Comparison of ENCODE assay signal across 7 mouse cellular contexts in genomic region chr15:99294287-99294686, GRCm38 (mm10). TPM values are rescaled to one million over a fixed set of nuclear protein-coding genes. Genes with fewer than 3 reads are reported as not detected.
DNase-seq lines count a peak whose midpoint lies in the region; ATAC-seq and TF ChIP-seq lines count a peak whose summit lies in the region.

No protein-coding gene starts in this region.

- H3K9me3 ChIP-seq in embryonic facial prominence, embryonic 15.5 days (replicated peaks), result no peaks in the 10 kb centered on the region
- no peaks in the 10 kb centered on the region for H3K9me3 ChIP-seq in liver, embryonic 11.5 days (ENCODE audit: control insufficient read depth, low read length)
- H3K9me3 ChIP-seq in stomach, embryonic 16.5 days (replicated peaks; ENCODE audit: control insufficient read depth, low read length), result no peaks in the 10 kb centered on the region

- H3K4me2 ChIP-seq in embryonic facial prominence, embryonic 15.5 days (replicated peaks), result peak overlapping the region; percentile 73
- H3K4me2 ChIP-seq in liver, embryonic 11.5 days, result peak overlapping the region; percentile 80
- peak overlapping the region; percentile 75 for H3K4me2 ChIP-seq in stomach, embryonic 16.5 days (ENCODE audit: low read depth, low read length)

- peaks cover 3% of the 10 kb centered on the region; the same call in 1 of the 2 replicates for H3K4me1 ChIP-seq in thymus, adult 2 months (replicated peaks; ENCODE audit: control insufficient read depth, insufficient read depth, low read length)
- H3K4me1 ChIP-seq in embryonic facial prominence, embryonic 15.5 days, result peaks cover 17% of the 10 kb centered on the region; the same call in 1 of the 2 replicates
- no peaks in the 10 kb centered on the region for H3K4me1 ChIP-seq in liver, embryonic 11.5 days (replicated peaks; ENCODE audit: control insufficient read depth, insufficient read depth, low read length)
- H3K4me1 ChIP-seq in stomach, embryonic 16.5 days (ENCODE audit: control insufficient read depth, insufficient read depth, low read length), result peaks cover 13% of the 10 kb centered on the region

- H3K27me3 ChIP-seq in thymus, adult 2 months (ENCODE audit: control insufficient read depth, insufficient read depth, low read length), result no peaks in the 10 kb centered on the region
- H3K27me3 ChIP-seq in embryonic facial prominence, embryonic 15.5 days, result no peaks in the 10 kb centered on the region
- no peaks in the 10 kb centered on the region for H3K27me3 ChIP-seq in liver, embryonic 11.5 days (replicated peaks; ENCODE audit: control insufficient read depth, insufficient read depth, low read length)
- H3K27me3 ChIP-seq in stomach, embryonic 16.5 days (ENCODE audit: control insufficient read depth, insufficient read depth, low read length), result no peaks in the 10 kb centered on the region

- H3K4me3 ChIP-seq in thymus, adult 2 months (ENCODE audit: control insufficient read depth, insufficient read depth, low read length), result peak overlapping the region; percentile 52
- H3K4me3 ChIP-seq in embryonic facial prominence, embryonic 15.5 days (replicated peaks), result peak overlapping the region; percentile 73
- H3K4me3 ChIP-seq in liver, embryonic 11.5 days (ENCODE audit: low read depth, low read length), result peak overlapping the region; percentile 74
- peak overlapping the region; percentile 76 for H3K4me3 ChIP-seq in stomach, embryonic 16.5 days (replicated peaks; ENCODE audit: low read length)

- H3K9ac ChIP-seq in embryonic facial prominence, embryonic 15.5 days, result peak overlapping the region; percentile 37; the same call in 1 of the 2 replicates
- peak overlapping the region; percentile 75 for H3K9ac ChIP-seq in liver, embryonic 11.5 days (ENCODE audit: low read depth, low read length)
- peak overlapping the region; percentile 83 for H3K9ac ChIP-seq in stomach, embryonic 16.5 days (ENCODE audit: low read length)

- WGBS in thymus, adult 2 months, result under 1% methylated on average over 16 of the region's 16 CpGs
- WGBS in embryonic facial prominence, embryonic 15.5 days, result 21% methylated on average over 16 of the region's 16 CpGs
- 16% methylated on average over 16 of the region's 16 CpGs for WGBS in liver, embryonic 11.5 days
- WGBS in stomach, embryonic 16.5 days, result 13% methylated on average over 16 of the region's 16 CpGs

- DNase-seq in thymus, adult 2 months, result no peak
- no peak for DNase-seq in thymus, adult 18-20 months
- DNase-seq in liver, embryonic 11.5 days (ENCODE audit: low spot score), result no peak
- no peak for DNase-seq in spleen, postnatal 36 days (ENCODE audit: low spot score in 2 of 2)
- no peak for DNase-seq in gastrocnemius, postnatal 10 days

- ATAC-seq in embryonic facial prominence, embryonic 15.5 days (ENCODE audit: insufficient number of reproducible peaks, low FRiP score, low TSS enrichment, low read depth), result no peak
- ATAC-seq in liver, embryonic 11.5 days (replicated peaks; ENCODE audit: low FRiP score), result no peak
- no peak for ATAC-seq in stomach, embryonic 16.5 days (ENCODE audit: insufficient read depth, low FRiP score)

- no peak overlapping the region for H3K27ac ChIP-seq in thymus, adult 2 months (ENCODE audit: control insufficient read depth, insufficient read depth, low read length)
- H3K27ac ChIP-seq in embryonic facial prominence, embryonic 15.5 days (replicated peaks), result peak overlapping the region; percentile 93
- no peak overlapping the region for H3K27ac ChIP-seq in liver, embryonic 11.5 days (ENCODE audit: low read depth, low read length)
- peak overlapping the region; percentile 42; the same call in 1 of the 2 replicates for H3K27ac ChIP-seq in stomach, embryonic 16.5 days (ENCODE audit: low read length)

- TF ChIP-seq CTCF in thymus, adult 2 months (IDR thresholded peaks at IDR 0.05; ENCODE audit: borderline replicate concordance, control insufficient read depth, extremely low read depth, insufficient read depth, low read length, poor library complexity), result no peak

- no peaks in the 10 kb centered on the region for H3K36me3 ChIP-seq in thymus, adult 2 months (ENCODE audit: control insufficient read depth, insufficient read depth, low read length)
- no peaks in the 10 kb centered on the region for H3K36me3 ChIP-seq in embryonic facial prominence, embryonic 15.5 days
- H3K36me3 ChIP-seq in liver, embryonic 11.5 days (ENCODE audit: control insufficient read depth, insufficient read depth, low read length), result no peaks in the 10 kb centered on the region
- no peaks in the 10 kb centered on the region for H3K36me3 ChIP-seq in stomach, embryonic 16.5 days (ENCODE audit: control insufficient read depth, insufficient read depth, low read length)

- no peak for TF ChIP-seq POLR2A in thymus, adult 2 months (IDR thresholded peaks at IDR 0.05; ENCODE audit: control insufficient read depth, extremely low read depth, insufficient read depth, low read length, poor library complexity)

RNA-seq across cellular contexts. Expression of gene Prpf40b, which starts 0.6 kb away (rescaled TPM):
- polyA plus RNA-seq in thymus, adult 2 months (2012; rRNA removed), result 29.3 and 37.0 TPM in 2 replicates
- polyA plus RNA-seq in embryonic facial prominence, embryonic 15.5 days (2015; fragmentation: Nextera tagmentation; extraction: Ambion mirVana), result 57.5 and 64.2 TPM in 2 replicates
- 27.7 and 30.5 TPM in 2 replicates for polyA plus RNA-seq in liver, embryonic 11.5 days (2014; fragmentation: Nextera tagmentation; extraction: Ambion mirVana)
- polyA plus RNA-seq in stomach, embryonic 16.5 days (2015; fragmentation: Nextera tagmentation; extraction: Ambion mirVana), result 42.5 and 44.3 TPM in 2 replicates
- total RNA-seq in gastrocnemius, postnatal 10 days (2021), result 10 to 100 TPM; 23.3 to 28.8 TPM

RNA-seq across cellular contexts. Expression of gene Fam186b, which starts 1.4 kb away (rescaled TPM):
- polyA plus RNA-seq in thymus, adult 2 months (2012; rRNA removed), result 0.04 and 0.11 TPM in 2 replicates
- 0.14 and 0.27 TPM in 2 replicates for polyA plus RNA-seq in embryonic facial prominence, embryonic 15.5 days (2015; fragmentation: Nextera tagmentation; extraction: Ambion mirVana)
- 0.08 and 0.09 TPM in 2 replicates for polyA plus RNA-seq in liver, embryonic 11.5 days (2014; fragmentation: Nextera tagmentation; extraction: Ambion mirVana)
- 0.06 and 0.10 TPM in 2 replicates for polyA plus RNA-seq in stomach, embryonic 16.5 days (2015; fragmentation: Nextera tagmentation; extraction: Ambion mirVana)
- total RNA-seq in gastrocnemius, postnatal 10 days (2021), result not detected

RNA-seq across cellular contexts. Expression of gene Mcrs1, which starts 42.5 kb away (rescaled TPM):
- polyA plus RNA-seq in thymus, adult 2 months (2012; rRNA removed), result 131 and 133 TPM in 2 replicates
- polyA plus RNA-seq in embryonic facial prominence, embryonic 15.5 days (2015; fragmentation: Nextera tagmentation; extraction: Ambion mirVana), result 119 and 125 TPM in 2 replicates
- 113 and 123 TPM in 2 replicates for polyA plus RNA-seq in liver, embryonic 11.5 days (2014; fragmentation: Nextera tagmentation; extraction: Ambion mirVana)
- polyA plus RNA-seq in stomach, embryonic 16.5 days (2015; fragmentation: Nextera tagmentation; extraction: Ambion mirVana), result 98.7 and 113 TPM in 2 replicates
- 10 to 100 TPM; 41.0 to 44.7 TPM for total RNA-seq in gastrocnemius, postnatal 10 days (2021)

Comparison
In these comparisons a context has a peak if more than half of its experiments do, and no peak if none do; other contexts are left out.
1. H3K27ac ChIP-seq: peak in embryonic facial prominence, embryonic 15.5 days (single experiment) and stomach, embryonic 16.5 days (single experiment); none in thymus, adult 2 months (single experiment) and liver, embryonic 11.5 days (single experiment).
2. Peak in every context shown above with its lines, with median percentiles within 50 percentile points of each other: H3K4me3 ChIP-seq, H3K4me2 ChIP-seq and H3K9ac ChIP-seq.